Mouse (Mus musculus): Measurements from ENCODE around the gene Nae1.
A peak's percentile ranks its signal among the peaks of the same experiment; 100 is the strongest.

DNA sequence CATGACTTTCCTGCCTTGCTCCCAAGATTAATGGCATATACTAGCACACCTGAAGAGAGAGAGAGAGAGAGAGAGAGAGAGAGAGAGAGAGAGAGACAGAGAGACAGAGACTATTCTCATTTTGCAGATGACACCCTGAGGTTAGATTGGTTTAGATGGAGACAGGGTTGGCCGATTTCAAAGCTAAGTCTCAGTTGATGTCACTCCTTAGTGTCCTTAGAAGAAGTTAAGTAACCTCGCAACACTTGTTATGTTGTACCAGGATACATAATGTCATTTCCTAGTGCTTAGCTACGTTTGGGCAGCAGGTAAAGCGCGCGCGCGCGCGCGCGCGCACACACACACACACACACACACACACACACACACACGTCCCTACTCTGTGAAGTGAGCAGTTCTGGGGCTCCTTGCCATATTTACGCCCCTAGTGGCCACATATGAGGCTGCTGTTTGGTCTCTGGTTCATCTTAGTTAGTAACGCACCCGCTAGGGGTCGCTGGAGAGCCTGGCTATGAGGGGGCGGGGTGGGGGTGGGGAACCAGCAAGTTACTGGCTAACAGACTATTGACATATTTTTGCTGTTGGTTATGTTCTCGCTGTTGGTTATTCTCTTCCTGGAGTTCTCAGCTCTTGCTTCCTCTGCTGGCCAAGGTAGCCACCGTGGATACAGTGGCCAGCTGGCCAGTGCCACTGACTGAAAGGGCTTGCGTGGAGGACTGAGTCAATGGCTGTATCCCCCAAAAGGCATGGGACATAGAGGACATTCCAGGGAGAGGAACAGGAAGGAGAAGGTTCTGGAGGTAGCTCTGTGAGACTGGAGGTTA is 30.4 kb upstream of the Nae1 start:
- TF ChIP-seq POLR2A (IDR thresholded peaks at IDR 0.05; ENCODE audit: insufficient read depth, low read depth, low read length): no peak
- TF ChIP-seq CTCF (IDR thresholded peaks at IDR 0.05): peak; percentile 77
- TF ChIP-seq EP300 (IDR thresholded peaks at IDR 0.05; ENCODE audit: insufficient read depth, low read depth, low read length): peak; percentile 92

Data from heart, adult 2 months (tissue).